Mouse (Mus musculus) gastrocnemius, adult 18-20 months (tissue): ENCODE measurements around the gene Dennd2c. TPM values are rescaled to one million over a fixed set of nuclear protein-coding genes. Genes with fewer than 3 reads are reported as not detected.
"Not testable (repeated sequence)": the region's sequence is repeated elsewhere in the genome, so short reads cannot be mapped to it uniquely, and the experiment has no call there.

Source experiments
- DNase-seq: peaks from one replicate; pipeline ENCODE4 v3.0.0; 2021; ENCODE audit warnings: low spot score
- total RNA-seq, 2 experiments: library from RNA; stranded (reverse); gene quantifications; 2 replicates each; pipeline ENCODE4 v1.2.3; 2021

The Dennd2c gene
- total RNA-seq, 2 experiments from 2014 or later, result 2.8 to 3.5 TPM

GRCm38 (mm10) chr3:103212142-103212541 is 109.7 kb downstream of the Dennd2c start:
- no peak for DNase-seq

GRCm38 (mm10) chr3:103213537-103213936 is 111.1 kb downstream of the Dennd2c start:
- no peak for DNase-seq

DNA sequence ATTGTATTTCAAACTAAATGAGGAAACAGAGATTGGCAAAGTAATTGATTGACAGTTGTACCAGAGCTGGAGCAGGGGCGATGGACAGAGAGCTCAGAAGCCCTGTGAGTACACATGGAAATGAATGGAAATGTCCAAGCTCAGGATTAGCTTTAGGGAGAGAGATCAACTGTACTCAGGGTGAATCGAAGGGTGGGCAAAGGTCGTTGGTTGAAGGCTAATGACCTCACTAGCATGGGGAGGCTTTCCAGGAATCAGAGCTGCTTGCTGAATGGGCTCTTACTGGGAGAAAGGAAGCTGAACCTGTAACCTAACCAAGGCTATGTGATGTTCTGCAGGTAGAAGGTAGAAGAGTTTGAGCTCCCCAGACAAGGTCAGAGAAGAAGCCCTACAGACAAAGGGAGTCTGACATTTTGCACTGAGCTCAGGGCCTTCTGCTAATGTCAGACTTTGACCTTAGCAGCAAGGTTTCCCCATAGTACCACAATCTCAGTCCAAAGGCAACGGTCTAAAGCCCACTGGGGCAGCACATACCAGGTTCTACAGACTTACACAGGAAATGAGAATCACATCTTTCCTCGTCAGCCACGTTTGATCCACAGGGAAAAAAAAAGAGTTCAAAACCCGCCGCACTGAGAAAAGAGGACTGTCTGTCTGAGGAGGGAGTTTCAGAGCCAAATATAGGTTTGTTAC is 112.3 kb downstream of the Dennd2c start:
- no peak for DNase-seq

GRCm38 (mm10) chr3:103215399-103215798 is 113.0 kb downstream of the Dennd2c start:
- DNase-seq, result not testable (repeated sequence)

Other genes starting within 250 kb of the Dennd2c start
- not detected for gene Sycp1, start 166.5 kb upstream of the Dennd2c start, total RNA-seq
- not detected for gene Nr1h5, start 138.5 kb upstream of the Dennd2c start, total RNA-seq
- 10 to 100 TPM; 33.8 to 34.3 TPM for gene Sike1, start 106.9 kb upstream of the Dennd2c start, total RNA-seq
- 1,000 to 10,000 TPM; 1,048 to 1,145 TPM for gene Csde1, start 82.2 kb upstream of the Dennd2c start, total RNA-seq
- gene Nras, start 44.3 kb upstream of the Dennd2c start, total RNA-seq, result 10 to 100 TPM; 39.2 to 42.9 TPM
- 1,000 to 10,000 TPM; 1,310 to 1,477 TPM for gene Ampd1, start 28.6 kb upstream of the Dennd2c start, total RNA-seq
- 10 to 100 TPM; 43.4 to 46.9 TPM for gene Bcas2, start 69.1 kb downstream of the Dennd2c start, total RNA-seq
- 10 to 100 TPM; 11.6 TPM for gene Trim33, start 176.7 kb downstream of the Dennd2c start, total RNA-seq